Mouse (Mus musculus): ENCODE results near the gene Ctcfl.

DNA sequence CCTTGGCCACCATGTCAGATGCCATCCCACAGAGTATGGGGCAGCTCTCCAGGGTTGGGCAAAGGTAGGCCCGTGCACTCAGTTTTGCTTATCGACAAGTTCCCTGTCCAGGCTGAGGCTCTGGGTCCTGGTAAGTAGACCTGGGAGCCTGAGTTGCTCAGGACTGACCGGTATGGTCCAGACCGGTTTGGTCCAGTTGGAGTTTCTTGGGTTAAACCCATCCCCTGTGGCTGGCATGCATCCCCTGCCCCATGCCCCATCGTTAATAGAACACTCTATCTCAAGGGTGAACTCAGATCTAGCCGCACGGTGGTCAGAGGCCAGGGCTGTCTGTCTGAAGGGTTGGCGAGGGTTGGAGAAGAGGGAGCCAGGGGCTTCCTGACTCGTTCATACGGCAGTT is 45.6 kb upstream of the Ctcfl start:
- no peak for TF ChIP-seq CTCF (IDR thresholded peaks at IDR 0.05; ENCODE audit: borderline replicate concordance, extremely low read depth, insufficient read depth, insufficient read length)
- no peak for TF ChIP-seq POLR2A (IDR thresholded peaks at IDR 0.05; ENCODE audit: borderline replicate concordance, extremely low read depth, insufficient read depth, insufficient read length, poor library complexity, severe bottlenecking)
